ENCODE assay signal across 24 mouse cellular contexts in the genomic region with DNA sequence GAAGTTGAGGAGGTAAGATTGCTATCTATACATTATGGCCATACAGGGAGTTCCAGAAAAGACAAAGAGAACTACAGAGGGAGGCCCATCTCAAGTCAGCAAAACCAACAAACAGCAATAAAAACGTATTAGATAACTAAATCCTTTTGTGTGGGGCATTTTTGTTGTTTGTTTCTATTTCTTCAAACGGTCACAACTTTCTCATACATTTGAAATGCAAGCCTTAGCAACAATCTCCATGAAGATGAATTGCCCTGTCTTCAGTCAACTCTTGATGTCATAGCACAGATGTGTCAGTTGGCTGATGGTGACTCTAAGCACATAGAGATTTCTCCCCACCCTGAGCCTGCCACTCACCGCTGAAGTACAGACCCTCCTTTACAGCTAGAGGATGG. TPM values are rescaled to one million over a fixed set of nuclear protein-coding genes. Genes with fewer than 3 reads are reported as not detected.
"Had no signal": no experiment of that assay in that cellular context is flagged by ENCODE, and none has a peak within 500 bp of the region (broad histone marks: within the 10 kb centered on the region; RNA-seq: fewer than 3 reads in every experiment).

A gene (plus strand): TSS at position 296 of the 395 bp plus-strand sequence.

- H3K4me1 ChIP-seq: megakaryocyte, embryonic 14.5 days; midbrain, embryonic 13.5 days; midbrain, embryonic 15.5 days; neural tube, embryonic 12.5 days had no signal

- H3K9me3 ChIP-seq: lung, embryonic 15.5 days; megakaryocyte, embryonic 14.5 days; midbrain, embryonic 13.5 days; midbrain, embryonic 15.5 days; neural tube, embryonic 12.5 days; stomach, embryonic 15.5 days had no signal

- ATAC-seq: liver, postnatal 0 days; lung, postnatal 0 days; midbrain, embryonic 13.5 days; midbrain, embryonic 15.5 days had no signal

- DNase-seq: liver, postnatal 0 days; lung, adult 2 months; lung, postnatal 36 days; right cerebral cortex, postnatal 14 days; thymus, adult 2 months; thymus, postnatal 25 days; thymus, postnatal 4 days had no signal

- H3K27ac ChIP-seq: lung, embryonic 15.5 days; macrophage; midbrain, embryonic 13.5 days; midbrain, embryonic 15.5 days; neural tube, embryonic 12.5 days; stomach, embryonic 15.5 days; stomach, postnatal 0 days had no signal

- H3K4me3 ChIP-seq: lung, embryonic 15.5 days; megakaryocyte, embryonic 14.5 days; midbrain, embryonic 13.5 days; midbrain, embryonic 15.5 days; neural tube, embryonic 12.5 days; stomach, embryonic 15.5 days had no signal

- H3K36me3 ChIP-seq: lung, embryonic 15.5 days; midbrain, embryonic 13.5 days; midbrain, embryonic 15.5 days; neural tube, embryonic 12.5 days; stomach, embryonic 15.5 days had no signal

- H3K9ac ChIP-seq: liver, postnatal 0 days; lung, embryonic 15.5 days; midbrain, embryonic 13.5 days; midbrain, embryonic 15.5 days; neural tube, embryonic 12.5 days; stomach, embryonic 15.5 days had no signal

- H3K27me3 ChIP-seq: lung, embryonic 15.5 days; midbrain, embryonic 13.5 days; midbrain, embryonic 15.5 days; neural tube, embryonic 12.5 days; stomach, embryonic 15.5 days had no signal

- H3K4me2 ChIP-seq: lung, embryonic 15.5 days; midbrain, embryonic 11.5 days; midbrain, embryonic 13.5 days; midbrain, embryonic 15.5 days; neural tube, embryonic 12.5 days; stomach, embryonic 15.5 days had no signal

RNA-seq across cellular contexts. Expression of the gene that starts here (rescaled TPM):
- total RNA-seq: megakaryocyte progenitor cell, adult 5-6 weeks; midbrain, postnatal 0 days; monocyte, adult 5-6 weeks; neutrophil, adult 5-6 weeks had no signal
- polyA plus RNA-seq: liver, postnatal 0 days; lung, adult 2 months; lung, embryonic 15.5 days; lung, postnatal 0 days; macrophage; midbrain, embryonic 11.5 days; midbrain, embryonic 13.5 days; midbrain, embryonic 15.5 days; midbrain, postnatal 0 days; neural tube, embryonic 12.5 days; neural tube, embryonic 14.5 days; spleen, adult 2 months; stomach, embryonic 15.5 days; stomach, postnatal 0 days; thymus, adult 2 months; urinary bladder, adult 2 months had no signal
